Mouse (Mus musculus) ES-E14 (cell line): Measurements from ENCODE around the gene Dennd2c. TPM values are rescaled to one million over a fixed set of nuclear protein-coding genes. Genes with fewer than 3 reads are reported as not detected.
"Not testable (repeated sequence)": the region's sequence is repeated elsewhere in the genome, so short reads cannot be mapped to it uniquely, and the experiment has no call there.

Source experiments
- DNase-seq: peaks from one replicate; pipeline ENCODE4 v3.0.0-alpha.2; 2013; ENCODE audit warnings: low read depth, low spot score
- H3K27ac ChIP-seq: 2 replicates; pipeline ENCODE4 v1.5.1; 2012; ENCODE audit warnings: low read depth, mild to moderate bottlenecking, low read length, moderate library complexity, mixed read lengths; ENCODE audit not compliant: poor library complexity, insufficient read depth, severe bottlenecking
- H3K36me3 ChIP-seq: 2 replicates; pipeline ENCODE4 v1.6.1; 2012; ENCODE audit warnings: mild to moderate bottlenecking, low read length, moderate library complexity, mixed read lengths; ENCODE audit not compliant: control insufficient read depth, poor library complexity, insufficient read depth, severe bottlenecking
- H3K4me1 ChIP-seq, 2 experiments: fragments of 150-350 bp in 1 of 2; sonication (generic) in 1 of 2; 2 replicates each; pipeline ENCODE4 v1.6.1; 2012; ENCODE audit warnings: low read length in 2 of 2, mild to moderate bottlenecking in 1 of 2, mixed read lengths in 1 of 2; ENCODE audit not compliant: control insufficient read depth in 2 of 2, insufficient read depth in 2 of 2, poor library complexity in 1 of 2
- H3K4me3 ChIP-seq, 2 experiments: fragments of 150-350 bp in 1 of 2; sonication (generic) in 1 of 2; 2 replicates each; pipeline ENCODE4 v1.5.1; 2012; ENCODE audit warnings: low read length in 2 of 2, low read depth in 1 of 2, mild to moderate bottlenecking in 1 of 2, mixed read lengths in 1 of 2; ENCODE audit not compliant: insufficient read depth in 1 of 2, poor library complexity in 1 of 2, severe bottlenecking in 1 of 2
- H3K9ac ChIP-seq: 2 replicates; pipeline ENCODE4 v1.6.1; 2012; ENCODE audit warnings: low read depth, mild to moderate bottlenecking, low read length, mixed read lengths; ENCODE audit not compliant: poor library complexity, insufficient read depth, severe bottlenecking
- H3K9me3 ChIP-seq: fragments of 150-350 bp; sonication (generic); 2 replicates; pipeline ENCODE4 v1.6.1; 2012; ENCODE audit warnings: low read depth, mild to moderate bottlenecking, low read length; ENCODE audit not compliant: control insufficient read depth, insufficient read depth
- CHD2 ChIP-seq: IDR thresholded peaks from 2 replicates; pipeline ENCODE4 v1.6.1; 2014; ENCODE audit warnings: mild to moderate bottlenecking, low read depth, low read length, inconsistent platforms
- HCFC1 ChIP-seq: IDR thresholded peaks from 2 replicates; pipeline ENCODE4 v1.6.1; 2012; ENCODE audit warnings: low read length, inconsistent platforms, borderline replicate concordance; ENCODE audit not compliant: insufficient read depth
- MAFK ChIP-seq: IDR thresholded peaks from 2 replicates; pipeline ENCODE4 v1.6.1; 2014; ENCODE audit warnings: mild to moderate bottlenecking, low read depth, low read length, inconsistent platforms; ENCODE audit not compliant: insufficient read depth
- ZC3H11A ChIP-seq: IDR thresholded peaks from 2 replicates; pipeline ENCODE4 v1.6.1; 2012; ENCODE audit warnings: low read depth, mild to moderate bottlenecking, inconsistent platforms, low read length, borderline replicate concordance
- ZNF384 ChIP-seq: IDR thresholded peaks from 2 replicates; pipeline ENCODE4 v1.6.1; 2012; ENCODE audit warnings: low read depth, low read length, inconsistent platforms
- in situ Hi-C, 2 experiments: fragments of 600-800 bp; cut with MboI; formaldehyde crosslinking; loops; one replicate each; pipeline ENCODE4 v1.15.1; 2025; ENCODE audit warnings: low sequenced_read_pairs in 2 of 2, inconsistent platforms in 1 of 2; ENCODE audit not compliant: unreplicated experiment in 2 of 2
- total RNA-seq: library from RNA; depleted of rRNA; stranded (reverse); fragments of 300-350 nt; gene quantifications from 2 replicates; pipeline ENCODE4 v1.2.3, GENCODE M21; 2012

Gene Dennd2c
- total RNA-seq, 1 experiment, result 29.9 TPM

- peaks cover 0 to 2% of the 10 kb centered on the region in 2 experiments; a peak in 1 of 4 replicates for H3K4me1 ChIP-seq
- in situ Hi-C loops, result no loop called here
These were observed 74.3 kb downstream of the Dennd2c start for GRCm38 (mm10) chr3:103176740-103177139.

GRCm38 (mm10) chr3:103179527-103179926 lies 77.1 kb downstream of the Dennd2c start:
- no peak for DNase-seq
- Histone ChIP-seq H3K4me1 (no peaks in the 10 kb centered on the region), H3K27ac (no peak overlapping the region), H3K9ac (no peak overlapping the region), H3K9me3 (no peaks in the 10 kb centered on the region), H3K4me3 (no peak overlapping the region), H3K36me3 (peaks cover 27% of the 10 kb centered on the region)
- TF ChIP-seq ZNF384, result no peak
- no peak for TF ChIP-seq HCFC1
- no peak for TF ChIP-seq ZC3H11A
- no peak for TF ChIP-seq CHD2
- no peak for TF ChIP-seq MAFK
- in situ Hi-C loops, result no loop called here

More at GRCm38 (mm10) chr3:103176740-103177139, 74.3 kb downstream of the Dennd2c start:
- Histone ChIP-seq H3K9ac (no peak overlapping the region), H3K36me3 (peaks cover 35% of the 10 kb centered on the region), H3K27ac (no peak overlapping the region), H3K9me3 (no peaks in the 10 kb centered on the region), H3K4me3 (no peak overlapping the region)
- TF ChIP-seq ZC3H11A (no peak), MAFK (no peak), ZNF384 (no peak), HCFC1 (no peak), CHD2 (no peak)
- DNase-seq, result no peak

GRCm38 (mm10) chr3:103181171-103181570 lies 78.8 kb downstream of the Dennd2c start:
- H3K9ac ChIP-seq, result no peak overlapping the region
- in situ Hi-C loops, result loop anchor here in 1 of 2 experiments (10.0 kb wide), 1 partner anchor 204 kb away; no protein-coding TSS in a partner anchor
- no peak overlapping the region for H3K4me3 ChIP-seq
- no peak for DNase-seq
- H3K4me1 ChIP-seq, result no peaks in the 10 kb centered on the region
- TF ChIP-seq HCFC1 (no peak), ZC3H11A (peak; percentile 30; the same call in 1 of the 2 replicates)
- H3K27ac ChIP-seq, result no peak overlapping the region
- peaks cover 17% of the 10 kb centered on the region for H3K36me3 ChIP-seq
- no peaks in the 10 kb centered on the region for H3K9me3 ChIP-seq

DNA sequence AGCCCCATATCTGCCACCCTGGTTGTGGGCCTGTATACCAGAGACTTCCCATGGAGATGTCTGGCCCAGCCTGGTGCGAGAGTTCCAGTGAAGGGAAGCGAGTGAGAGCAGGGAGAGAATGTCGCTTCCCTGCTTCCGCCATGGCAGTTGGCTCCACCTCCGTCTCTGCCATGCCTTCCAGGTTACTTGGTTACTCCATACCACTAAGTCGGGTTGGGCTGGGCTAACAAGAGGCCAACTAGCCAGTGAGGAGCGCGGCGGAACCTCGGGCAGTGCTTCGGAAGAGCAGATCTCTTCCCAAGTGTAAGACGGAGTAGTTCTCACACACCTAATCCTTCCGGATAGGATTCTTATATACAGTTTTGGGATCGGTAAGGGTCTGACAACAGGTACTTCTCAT lies 80.4 kb downstream of the Dennd2c start:
- Histone ChIP-seq H3K9ac (peak overlapping the region; percentile 17), H3K36me3 (peaks cover 5% of the 10 kb centered on the region; the same call in 1 of the 2 replicates), H3K9me3 (no peaks in the 10 kb centered on the region), H3K27ac (no peak overlapping the region), H3K4me1 (no peaks in the 10 kb centered on the region), H3K4me3 (peak overlapping the region; percentile 11 to 41; a peak in 3 of 4 replicates)
- no peak for DNase-seq
- in situ Hi-C loops, result loop anchor here in 1 of 2 experiments (10.0 kb wide), 1 partner anchor 202 kb away; no protein-coding TSS in a partner anchor
- no peak for TF ChIP-seq MAFK
- no peak for TF ChIP-seq HCFC1
- no peak for TF ChIP-seq CHD2
- no peak for TF ChIP-seq ZC3H11A
- TF ChIP-seq ZNF384, result no peak

DNA sequence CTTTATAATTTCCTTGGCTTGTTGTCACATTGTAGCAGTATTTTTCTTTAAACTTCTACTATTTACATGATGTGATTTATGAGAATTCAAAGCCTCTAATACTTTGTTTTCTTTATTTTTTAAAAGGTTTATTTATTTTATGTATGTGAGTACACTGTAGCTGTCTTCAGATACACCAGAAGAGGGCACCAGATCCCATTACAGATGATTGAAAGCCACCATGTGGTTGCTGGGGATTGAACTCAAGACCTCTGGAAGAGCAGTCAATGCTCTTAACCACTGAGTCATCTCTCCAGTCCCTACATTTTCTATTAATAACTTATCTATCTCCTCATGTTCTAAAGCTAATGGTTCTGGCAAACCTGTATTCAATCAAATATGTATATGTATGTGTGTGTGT lies 82.1 kb downstream of the Dennd2c start:
- H3K27ac ChIP-seq, DNase-seq, H3K9ac ChIP-seq, H3K4me3 ChIP-seq, H3K9me3 ChIP-seq, H3K4me1 ChIP-seq, H3K36me3 ChIP-seq: not testable (repeated sequence)
- in situ Hi-C loops, result loop anchor here in 1 of 2 experiments (10.0 kb wide), 1 partner anchor 200 kb away; no protein-coding TSS in a partner anchor
